Comparison of ENCODE assay signal across 25 mouse cellular contexts in genomic region chr3:133531101-133531500, GRCm38 (mm10). TPM values are rescaled to one million over a fixed set of nuclear protein-coding genes. Genes with fewer than 3 reads are reported as not detected.
DNase-seq lines count a peak whose midpoint lies in the region; ATAC-seq and TF ChIP-seq lines count a peak whose summit lies in the region.
"Had no signal": no experiment of that assay in that cellular context is flagged by ENCODE, and none has a peak within 500 bp of the region (broad histone marks: within the 10 kb centered on the region; RNA-seq: fewer than 3 reads in every experiment).

No protein-coding gene starts in this region.

- 64% methylated on average over 2 of the region's 2 CpGs for WGBS in intestine, embryonic 16.5 days
- 70% methylated on average over 2 of the region's 2 CpGs for WGBS in intestine, embryonic 15.5 days
- WGBS in hindbrain, postnatal 0 days, result 78% methylated on average over 2 of the region's 2 CpGs

- H3K9ac ChIP-seq in intestine, embryonic 16.5 days (ENCODE audit: low read depth, low read length), result no peak overlapping the region
- H3K9ac ChIP-seq in intestine, embryonic 15.5 days, result no peak overlapping the region
- H3K9ac ChIP-seq in ES-Bruce4 (ENCODE audit: low read depth, poor library complexity, severe bottlenecking), result peak overlapping the region; percentile 75
- no peak overlapping the region for H3K9ac ChIP-seq in hindbrain, postnatal 0 days (replicated peaks; ENCODE audit: low read length)
- H3K9ac ChIP-seq: embryonic facial prominence, embryonic 13.5 days; embryonic facial prominence, embryonic 15.5 days; forebrain, embryonic 12.5 days had no signal

- TF ChIP-seq CTCF in E14TG2a.4 (conservative IDR thresholded peaks at IDR 0.05; ENCODE audit: low read length) (no peak), ES-Bruce4 (IDR thresholded peaks at IDR 0.05; ENCODE audit: low read depth, low read length) (no peak)
- no peak for TF ChIP-seq CTCF in hindbrain, postnatal 0 days (IDR thresholded peaks at IDR 0.05; ENCODE audit: low read depth)

- TF ChIP-seq EP300 in ES-Bruce4 (IDR thresholded peaks at IDR 0.05; ENCODE audit: insufficient read depth, low read depth, low read length), result no peak

- no peak overlapping the region for H3K4me2 ChIP-seq in intestine, embryonic 16.5 days (ENCODE audit: low read depth, low read length)
- no peak overlapping the region for H3K4me2 ChIP-seq in intestine, embryonic 15.5 days (replicated peaks)
- H3K4me2 ChIP-seq in hindbrain, postnatal 0 days (ENCODE audit: low read depth, low read length), result no peak overlapping the region
- H3K4me2 ChIP-seq: embryonic facial prominence, embryonic 13.5 days; embryonic facial prominence, embryonic 15.5 days; forebrain, embryonic 12.5 days had no signal

- peaks cover 11% of the 10 kb centered on the region for H3K4me1 ChIP-seq in intestine, embryonic 16.5 days (ENCODE audit: control insufficient read depth, insufficient read depth, low read length)
- H3K4me1 ChIP-seq in intestine, embryonic 15.5 days (replicated peaks), result peaks cover 5% of the 10 kb centered on the region
- H3K4me1 ChIP-seq in E14TG2a.4 (replicated peaks; ENCODE audit: low read depth, low read length) (peaks cover 70% of the 10 kb centered on the region), ES-Bruce4 (ENCODE audit: control insufficient read depth, insufficient read depth, low read length) (peaks cover 7% of the 10 kb centered on the region)
- no peaks in the 10 kb centered on the region for H3K4me1 ChIP-seq in hindbrain, postnatal 0 days (ENCODE audit: insufficient read depth, low read length)

- H3K9me3 ChIP-seq in intestine, embryonic 16.5 days (ENCODE audit: control insufficient read depth, low read length), result no peaks in the 10 kb centered on the region
- no peaks in the 10 kb centered on the region for H3K9me3 ChIP-seq in intestine, embryonic 15.5 days
- H3K9me3 ChIP-seq in E14TG2a.4 (ENCODE audit: low read length) (no peaks in the 10 kb centered on the region), ES-Bruce4 (replicated peaks; ENCODE audit: control insufficient read depth, insufficient read depth, low read length, poor library complexity, severe bottlenecking) (no peaks in the 10 kb centered on the region)
- H3K9me3 ChIP-seq in hindbrain, postnatal 0 days (ENCODE audit: low read length), result no peaks in the 10 kb centered on the region
- H3K9me3 ChIP-seq: embryonic facial prominence, embryonic 13.5 days; embryonic facial prominence, embryonic 15.5 days; forebrain, embryonic 10.5 days; forebrain, embryonic 12.5 days; G1E had no signal

- ATAC-seq in intestine, embryonic 16.5 days, result peak; percentile 21; the same call in 1 of the 2 replicates
- ATAC-seq in intestine, embryonic 15.5 days, result no peak
- ATAC-seq in hindbrain, postnatal 0 days, result no peak
- ATAC-seq: activated CD4-positive, CD25-positive, alpha-beta regulatory T cell, adult 4 months; forebrain, embryonic 14.5 days; forebrain, embryonic 16.5 days; Patski had no signal

- no peak for TF ChIP-seq POLR2A in ES-Bruce4 (IDR thresholded peaks at IDR 0.05; ENCODE audit: insufficient read depth, low read length)

- H3K27me3 ChIP-seq in intestine, embryonic 16.5 days (replicated peaks; ENCODE audit: control insufficient read depth, insufficient read depth, low read length), result no peaks in the 10 kb centered on the region
- H3K27me3 ChIP-seq in intestine, embryonic 15.5 days (replicated peaks), result no peaks in the 10 kb centered on the region
- H3K27me3 ChIP-seq in E14TG2a.4 (ENCODE audit: insufficient read depth, low read length), result no peaks in the 10 kb centered on the region
- H3K27me3 ChIP-seq in ES-Bruce4 (ENCODE audit: control insufficient read depth, insufficient read depth, low read length, poor library complexity, severe bottlenecking), result no peaks in the 10 kb centered on the region
- H3K27me3 ChIP-seq in hindbrain, postnatal 0 days (ENCODE audit: insufficient read depth, low read length), result no peaks in the 10 kb centered on the region
- H3K27me3 ChIP-seq: embryonic facial prominence, embryonic 13.5 days; embryonic facial prominence, embryonic 15.5 days; forebrain, embryonic 12.5 days; Patski had no signal

- no peak overlapping the region for H3K4me3 ChIP-seq in intestine, embryonic 16.5 days (ENCODE audit: low read length)
- H3K4me3 ChIP-seq in intestine, embryonic 15.5 days (replicated peaks), result no peak overlapping the region
- H3K4me3 ChIP-seq in E14TG2a.4 (replicated peaks; ENCODE audit: low read length), result peak overlapping the region; percentile 24
- no peak overlapping the region for H3K4me3 ChIP-seq in ES-Bruce4 (ENCODE audit: low read depth, low read length)
- H3K4me3 ChIP-seq in hindbrain, postnatal 0 days (ENCODE audit: low read length), result no peak overlapping the region
- H3K4me3 ChIP-seq: embryonic facial prominence, embryonic 13.5 days; embryonic facial prominence, embryonic 15.5 days; erythroblast, embryonic 14.5 days; forebrain, embryonic 10.5 days; forebrain, embryonic 12.5 days had no signal

- no peak for DNase-seq in hindbrain, postnatal 0 days (ENCODE audit: low spot score)
- no peak for DNase-seq in left cerebral cortex, adult 8-10 months (ENCODE audit: low spot score in 2 of 2)
- DNase-seq: adrenal gland, postnatal 10 days; adrenal gland, postnatal 25 days; cerebellum, adult 11 months; cerebellum, adult 18-20 months; cerebellum, adult 8-10 months; cerebellum, adult 9-11 months; cerebellum, postnatal 14 days; cerebellum, postnatal 36 days; embryo, embryonic 11 days had no signal

- no peaks in the 10 kb centered on the region for H3K36me3 ChIP-seq in intestine, embryonic 16.5 days (ENCODE audit: control insufficient read depth, insufficient read depth, low read length)
- H3K36me3 ChIP-seq in intestine, embryonic 15.5 days, result no peaks in the 10 kb centered on the region
- H3K36me3 ChIP-seq in E14TG2a.4 (ENCODE audit: insufficient read depth, low read length) (peaks cover 32% of the 10 kb centered on the region), ES-Bruce4 (ENCODE audit: control insufficient read depth, insufficient read depth, low read length, poor library complexity, severe bottlenecking) (no peaks in the 10 kb centered on the region)
- no peaks in the 10 kb centered on the region for H3K36me3 ChIP-seq in hindbrain, postnatal 0 days (ENCODE audit: insufficient read depth, low read length)

- H3K27ac ChIP-seq in intestine, embryonic 16.5 days (ENCODE audit: low read length), result no peak overlapping the region
- no peak overlapping the region for H3K27ac ChIP-seq in intestine, embryonic 15.5 days
- H3K27ac ChIP-seq in ES-Bruce4 (ENCODE audit: insufficient read depth, low read length), result peak overlapping the region; percentile 99
- H3K27ac ChIP-seq in hindbrain, postnatal 0 days, result no peak overlapping the region
- H3K27ac ChIP-seq: embryonic facial prominence, embryonic 13.5 days; embryonic facial prominence, embryonic 15.5 days; forebrain, embryonic 10.5 days; forebrain, embryonic 12.5 days had no signal

RNA-seq across cellular contexts. Expression of gene Tet2, which starts 13.8 kb away (rescaled TPM):
- 10.3 and 10.7 TPM in 2 replicates for polyA plus RNA-seq in intestine, embryonic 16.5 days (2015; fragmentation: Nextera tagmentation; extraction: Ambion mirVana)
- 13.6 and 15.0 TPM in 2 replicates for polyA plus RNA-seq in intestine, embryonic 15.5 days (2015; fragmentation: Nextera tagmentation; extraction: Ambion mirVana)
- polyA plus RNA-seq in ES-Bruce4 (2011; ENCODE audit: insufficient read depth, insufficient read length, low read depth, missing spikeins), result 59.1 and 62.6 TPM in 2 replicates
- 26.5 and 26.9 TPM in 2 replicates for total RNA-seq in hindbrain, postnatal 0 days (2014; rRNA removed)
- 15.4 and 17.7 TPM in 2 replicates for polyA plus RNA-seq in hindbrain, postnatal 0 days (2015; fragmentation: Nextera tagmentation; extraction: Ambion mirVana)
- 10 to 100 TPM; 40.4 to 51.3 (median 44.4) TPM for total RNA-seq in left cerebral cortex, adult 8-10 months (2022)
